Mouse (Mus musculus): ENCODE measurements around the gene Olfr893.
"Not testable (repeated sequence)": the region's sequence is repeated elsewhere in the genome, so short reads cannot be mapped to it uniquely, and the experiment has no call there.

Olfr893 gene

GRCm38 (mm10) chr9:38208065-38208464, at the start of gene Olfr893:
Gene Olfr893 (plus strand): TSS chr9:38208365.
- no peak for DNase-seq (ENCODE audit: low spot score)

- not testable (repeated sequence) for DNase-seq (ENCODE audit: low spot score)
These were observed 39.8 kb upstream of the Olfr893 start for GRCm38 (mm10) chr9:38168341-38168740.

- DNase-seq (ENCODE audit: low spot score) = no peak
These were observed 27.4 kb upstream of the Olfr893 start, which contains the start of gene Olfr891 for GRCm38 (mm10) chr9:38180721-38181120. Gene Olfr891 (minus strand): TSS chr9:38180821.

GRCm38 (mm10) chr9:38217755-38218154, 9.6 kb downstream of the Olfr893 start, which contains the start of gene Olfr894:
Gene Olfr894 (plus strand): TSS chr9:38218055.
- no peak for DNase-seq (ENCODE audit: low spot score)

GRCm38 (mm10) chr9:38252474-38252873, 44.3 kb downstream of the Olfr893 start, which contains the start of gene Olfr143:
Gene Olfr143 (plus strand): TSS chr9:38252774.
- DNase-seq (ENCODE audit: low spot score) = no peak

All from embryo, embryonic 10 days (tissue).